Mouse (Mus musculus) ES-Bruce4 (cell line): ENCODE data around the gene Olfr295. TPM values are rescaled to one million over a fixed set of nuclear protein-coding genes. Genes with fewer than 3 reads are reported as not detected.

Experiments
- H3K27ac ChIP-seq: 2 replicates; pipeline ENCODE4 v1.5.1; 2012; ENCODE audit warnings: low read length, inconsistent platforms; ENCODE audit not compliant: insufficient read depth
- H3K27me3 ChIP-seq: 2 replicates; pipeline ENCODE4 v1.6.1; 2012; ENCODE audit warnings: mild to moderate bottlenecking, low read length, inconsistent platforms; ENCODE audit not compliant: control insufficient read depth, poor library complexity, insufficient read depth, severe bottlenecking
- H3K36me3 ChIP-seq: 2 replicates; pipeline ENCODE4 v1.6.1; 2012; ENCODE audit warnings: inconsistent platforms, mild to moderate bottlenecking, low read length, moderate library complexity; ENCODE audit not compliant: control insufficient read depth, poor library complexity, insufficient read depth, severe bottlenecking
- H3K4me1 ChIP-seq: one replicate; pipeline ENCODE4 v1.8.1; 2011; ENCODE audit warnings: low read length; ENCODE audit not compliant: control insufficient read depth, insufficient read depth
- H3K4me3 ChIP-seq: 2 replicates; pipeline ENCODE4 v1.5.1; 2011; ENCODE audit warnings: low read depth, mild to moderate bottlenecking, low read length
- H3K9ac ChIP-seq: 2 replicates; pipeline ENCODE4 v1.6.1; 2012; ENCODE audit warnings: low read depth, mild to moderate bottlenecking, inconsistent platforms; ENCODE audit not compliant: poor library complexity, severe bottlenecking
- H3K9me3 ChIP-seq: replicated peaks from 2 replicates; pipeline ENCODE4 v1.6.1; 2012; ENCODE audit warnings: mild to moderate bottlenecking, low read length, inconsistent platforms; ENCODE audit not compliant: control insufficient read depth, poor library complexity, insufficient read depth, severe bottlenecking
- CTCF ChIP-seq: IDR thresholded peaks from one replicate; pipeline ENCODE4 v1.8.1; 2011; ENCODE audit warnings: low read depth, low read length
- EP300 ChIP-seq: IDR thresholded peaks from 2 replicates; pipeline ENCODE4 v1.6.1; 2011; ENCODE audit warnings: low read depth, low read length; ENCODE audit not compliant: insufficient read depth
- POLR2A ChIP-seq: IDR thresholded peaks from one replicate; pipeline ENCODE4 v1.8.1; 2011; ENCODE audit warnings: low read length; ENCODE audit not compliant: insufficient read depth
- polyA plus RNA-seq: library from polyadenylated mRNA; stranded (reverse); fragments of >200 nt; gene quantifications from 2 replicates; pipeline ENCODE4 v1.2.4, GENCODE M21; 2011; ENCODE audit warnings: low read depth; ENCODE audit not compliant: missing spikeins, insufficient read depth, insufficient read length

The Olfr295 gene
- polyA plus RNA-seq = not detected in 2 replicates

GRCm38 (mm10) chr7:86583562-86583961, at the start of gene Olfr295:
TSS of gene Olfr295 (plus strand) at chr7:86583862.
- Histone ChIP-seq H3K27me3 (no peaks in the 10 kb centered on the region), H3K9me3 (no peaks in the 10 kb centered on the region), H3K36me3 (no peaks in the 10 kb centered on the region), H3K4me1 (no peaks in the 10 kb centered on the region), H3K4me3 (no peak within 1 kb of the TSS), H3K27ac (no peak within 1 kb of the TSS), H3K9ac (no peak within 1 kb of the TSS)
- TF ChIP-seq CTCF = no peak
- TF ChIP-seq POLR2A = no peak
- TF ChIP-seq EP300 = no peak

- Histone ChIP-seq H3K36me3 (no peaks in the 10 kb centered on the region), H3K4me3 (no peak within 1 kb of the TSS), H3K27ac (no peak within 1 kb of the TSS), H3K9ac (no peak within 1 kb of the TSS), H3K9me3 (no peaks in the 10 kb centered on the region), H3K27me3 (no peaks in the 10 kb centered on the region), H3K4me1 (no peaks in the 10 kb centered on the region)
- no peak for TF ChIP-seq CTCF
Measured at GRCm38 (mm10) chr7:86616543-86616942, 32.9 kb downstream of the Olfr295 start, which contains the start of gene Olfr294. TSS of gene Olfr294 (minus strand) at chr7:86616643.

Other genes starting within 250 kb of the Olfr295 start
- gene Olfr307, start 246.3 kb upstream of the Olfr295 start, polyA plus RNA-seq = 0.23 TPM in 1 of 2 replicates, not detected in the other
- gene Olfr305, start 216.9 kb upstream of the Olfr295 start, polyA plus RNA-seq = not detected in 2 replicates
- not detected in 2 replicates for gene Olfr304, start 197.2 kb upstream of the Olfr295 start, polyA plus RNA-seq
- not detected in 2 replicates for gene Olfr303, start 186.1 kb upstream of the Olfr295 start, polyA plus RNA-seq
- gene Olfr301, start 180.0 kb upstream of the Olfr295 start, polyA plus RNA-seq = not detected in 2 replicates
- gene Olfr299, start 123.9 kb upstream of the Olfr295 start, polyA plus RNA-seq = not detected in 2 replicates
- not detected in 2 replicates for gene Olfr298, start 91.4 kb upstream of the Olfr295 start, polyA plus RNA-seq
- gene Olfr297, start 63.9 kb upstream of the Olfr295 start, polyA plus RNA-seq = not detected in 2 replicates
- not detected in 2 replicates for gene Olfr294, start 32.8 kb downstream of the Olfr295 start, polyA plus RNA-seq
- not detected in 2 replicates for gene Olfr293, start 65.2 kb downstream of the Olfr295 start, polyA plus RNA-seq
- not detected in 2 replicates for gene Olfr292, start 104.5 kb downstream of the Olfr295 start, polyA plus RNA-seq
- gene Folh1, start 192.1 kb downstream of the Olfr295 start, polyA plus RNA-seq = 0.24 TPM in 1 of 2 replicates, not detected in the other
- gene Vmn2r77, start 211.2 kb downstream of the Olfr295 start, polyA plus RNA-seq = not detected in 2 replicates